Mouse (Mus musculus) small intestine, adult 2 months (tissue): Measurements from ENCODE around the gene Cdk2ap2.

Experiments
- CTCF ChIP-seq: fragments of 200-500 bp; IDR thresholded peaks from 2 replicates; pipeline ENCODE4 v1.5.1; 2012; ENCODE audit warnings: low read depth, mild to moderate bottlenecking, control low read depth, inconsistent platforms, low read length, moderate library complexity, mixed read lengths; ENCODE audit not compliant: insufficient replicate concordance, insufficient read length; ENCODE audit errors: extremely low read depth
- POLR2A ChIP-seq: fragments of 200-500 bp; IDR thresholded peaks from 2 replicates; pipeline ENCODE4 v1.6.1; 2012; ENCODE audit warnings: low read depth, mild to moderate bottlenecking, control low read depth, inconsistent platforms, low read length, moderate library complexity

GRCm38 (mm10) chr19:4060899-4061465 is 36.0 kb upstream of the Cdk2ap2 start:
- TF ChIP-seq POLR2A (no peak), CTCF (no peak)
